Mouse (Mus musculus) retina, postnatal 7 days (tissue): ENCODE measurements around the gene Slc30a10.
A peak's percentile ranks its signal among the peaks of the same experiment; 100 is the strongest.

Experiments used
- DNase-seq: peaks from one replicate; pipeline ENCODE4 v3.0.0-alpha.2; 2012; ENCODE audit warnings: low read depth, low spot score

The Slc30a10 gene

DNA sequence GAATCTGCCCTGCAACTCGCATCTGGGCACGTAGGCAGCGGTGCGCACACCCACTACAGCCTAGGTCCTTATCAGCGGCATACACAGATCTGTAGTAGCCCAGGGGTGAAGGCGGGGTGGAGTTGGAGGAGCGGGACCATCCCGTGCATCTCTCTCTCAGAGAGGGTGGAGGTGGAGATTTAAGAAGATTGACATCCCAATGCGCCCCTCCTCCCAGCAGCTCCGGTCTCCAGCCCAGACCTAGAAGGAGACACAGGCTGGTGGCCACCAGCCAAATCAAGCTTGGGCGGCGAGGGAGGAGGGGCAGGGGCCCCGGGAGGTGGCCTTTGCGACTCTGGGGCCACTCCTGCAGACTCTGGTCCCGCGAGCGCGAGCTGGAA lies at the start of gene Slc30a10:
Gene Slc30a10, plus strand, starts transcription at position 274 of the 380 bp plus-strand sequence.
- DNase-seq, result peak; percentile 30

GRCm38 (mm10) chr1:185405921-185406320 lies 48.7 kb upstream of the Slc30a10 start:
- no peak for DNase-seq

GRCm38 (mm10) chr1:185409831-185410230 lies 44.8 kb upstream of the Slc30a10 start:
- no peak for DNase-seq

DNA sequence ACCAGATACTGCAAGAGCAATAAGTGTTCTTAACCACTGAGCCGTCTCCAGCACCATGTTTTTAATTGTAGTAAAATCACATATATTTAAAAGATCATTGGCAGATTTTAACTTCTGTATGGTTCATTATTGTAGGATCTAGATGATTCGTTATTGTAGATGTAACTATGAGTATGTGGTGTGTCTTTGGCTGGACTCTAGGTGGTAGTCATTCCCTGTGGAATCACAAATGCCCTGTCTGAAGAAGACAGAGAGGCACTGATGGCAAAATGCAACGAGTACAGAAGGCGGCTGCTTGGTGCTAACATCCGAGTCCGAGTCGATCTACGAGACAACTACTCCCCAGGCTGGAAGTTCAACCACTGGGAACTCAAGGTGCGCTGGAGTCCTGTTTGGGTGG lies 36.6 kb upstream of the Slc30a10 start:
- no peak for DNase-seq

DNA sequence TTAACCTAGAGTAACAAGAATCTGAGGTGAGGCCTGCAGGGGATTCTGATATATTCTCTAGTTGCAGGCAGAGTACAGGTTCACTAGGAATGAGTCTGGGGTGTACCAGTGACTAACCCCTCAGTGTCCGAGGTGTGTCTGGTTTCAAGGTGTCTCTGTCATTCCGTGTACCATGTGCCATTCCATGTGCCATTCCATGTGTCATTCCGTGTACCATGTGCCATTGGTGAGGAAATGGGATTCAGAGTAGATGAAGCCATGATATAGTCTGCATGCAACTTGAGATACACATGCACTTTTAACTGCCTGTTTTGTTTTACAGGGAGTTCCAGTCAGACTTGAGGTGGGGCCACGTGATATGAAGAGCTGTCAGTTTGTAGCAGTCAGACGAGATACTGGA lies 34.8 kb upstream of the Slc30a10 start:
- no peak for DNase-seq

DNA sequence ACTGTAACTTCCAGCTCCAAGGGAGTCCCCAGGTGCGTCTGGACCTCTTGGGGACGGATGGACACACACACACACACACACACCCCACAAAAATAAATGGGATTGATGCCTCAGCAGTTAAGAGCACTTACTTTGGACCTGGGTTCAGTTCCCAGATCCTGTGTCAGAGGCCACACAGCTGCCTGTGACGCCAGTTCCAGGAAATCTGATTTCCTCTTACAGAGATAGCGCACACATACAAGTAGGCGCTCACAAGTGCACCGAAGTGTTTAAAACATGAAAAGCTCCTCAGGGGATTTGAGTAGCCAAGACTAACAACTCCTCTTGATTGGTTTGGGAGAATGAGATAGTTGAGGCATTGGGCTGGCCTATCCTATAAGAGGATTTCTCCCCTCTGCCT lies 33.9 kb upstream of the Slc30a10 start:
- no peak for DNase-seq

DNA sequence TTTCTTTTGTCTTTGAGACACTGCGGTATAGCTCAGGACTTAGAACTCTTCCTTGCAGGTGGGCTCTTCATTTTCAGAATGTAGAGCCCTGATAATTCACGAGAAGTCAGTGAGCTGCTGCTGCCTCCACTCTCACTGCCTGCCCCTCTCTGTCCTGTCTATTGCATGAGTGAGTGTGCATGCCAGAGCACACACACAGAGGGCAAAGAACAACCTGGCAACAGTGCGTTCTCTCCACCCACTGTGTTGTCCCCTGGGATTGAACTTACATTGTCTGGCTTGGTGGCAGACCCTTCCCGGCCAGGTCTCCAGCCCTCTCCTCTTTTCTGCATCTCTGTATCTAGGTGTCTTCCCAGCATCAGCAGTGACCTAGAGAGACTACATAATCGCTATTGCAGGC lies 28.1 kb upstream of the Slc30a10 start:
- no peak for DNase-seq

- no peak for DNase-seq
These were observed 24.2 kb upstream of the Slc30a10 start for GRCm38 (mm10) chr1:185430488-185430887.

DNA sequence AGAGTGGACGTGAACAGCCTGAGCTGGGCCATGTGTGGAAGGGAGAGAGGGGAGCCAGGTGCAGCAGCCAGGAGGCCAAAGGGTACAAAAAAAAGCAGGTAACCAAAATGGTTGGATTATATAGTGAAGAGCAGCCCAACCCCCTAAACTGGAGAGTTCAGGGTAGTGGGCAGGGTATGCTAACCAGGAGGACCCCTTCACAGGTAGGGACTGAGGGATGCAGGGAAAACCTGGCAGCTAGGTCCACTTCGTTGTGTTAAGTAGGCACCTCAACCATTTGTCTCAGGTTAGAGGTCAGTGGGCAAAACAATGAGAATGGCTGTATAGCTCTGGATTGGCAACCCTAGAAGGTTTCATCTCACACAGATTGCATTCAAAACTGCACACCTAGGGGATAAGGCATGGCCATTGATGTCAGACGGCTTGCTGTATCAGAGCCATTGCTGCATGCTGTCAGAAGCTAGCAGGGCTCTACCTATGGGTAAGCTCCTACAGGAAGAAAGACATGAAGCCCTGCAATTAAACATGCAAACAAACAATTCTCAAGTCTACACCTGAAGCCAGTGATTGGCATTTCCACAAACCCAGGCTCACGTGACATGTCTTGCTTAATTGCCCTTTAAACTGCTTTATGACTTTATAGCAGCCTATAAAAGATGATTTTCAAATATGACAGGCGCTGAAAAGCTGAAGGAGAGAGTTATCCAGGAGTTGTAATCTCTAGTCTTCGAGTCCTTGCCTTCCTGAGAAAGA lies 23.2 kb upstream of the Slc30a10 start:
- DNase-seq, result no peak

GRCm38 (mm10) chr1:185431998-185432317 lies 22.7 kb upstream of the Slc30a10 start:
- DNase-seq, result no peak

GRCm38 (mm10) chr1:185433112-185433511 lies 21.5 kb upstream of the Slc30a10 start:
- no peak for DNase-seq

DNA sequence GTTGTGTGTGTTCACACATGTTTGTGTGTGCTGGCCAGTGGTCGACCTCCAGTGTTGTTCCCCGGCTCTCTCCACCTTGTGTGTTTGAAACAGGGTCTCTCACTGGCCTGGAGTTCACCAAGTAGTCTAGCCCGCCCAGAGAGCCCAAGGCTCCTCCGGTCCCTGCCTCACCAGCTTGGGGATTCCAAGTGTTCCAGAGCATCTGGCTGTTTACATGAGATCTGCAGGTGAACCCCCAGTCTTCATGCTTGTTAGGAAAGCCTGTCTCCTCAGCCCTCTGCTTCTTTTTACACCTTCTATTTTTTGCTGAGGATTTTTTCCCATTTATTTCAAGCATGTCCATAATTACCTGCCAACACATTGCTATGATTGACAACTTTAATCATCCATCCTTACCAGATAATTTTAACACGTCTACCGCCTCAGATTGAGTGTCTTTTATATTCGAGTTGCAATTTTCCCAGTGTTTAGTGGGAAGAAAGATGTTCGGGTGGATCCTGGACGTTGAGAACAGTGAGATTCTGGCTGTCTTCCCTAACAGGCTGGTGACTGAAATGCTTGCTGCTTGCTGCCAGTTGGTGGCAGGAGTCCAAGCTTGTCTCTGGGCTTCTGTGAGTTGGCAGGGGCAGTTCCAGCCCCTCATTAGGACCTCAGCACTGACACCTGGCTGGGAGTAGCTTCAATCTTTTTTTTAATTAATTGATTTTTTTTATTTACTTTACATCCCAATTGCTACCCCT lies 15.6 kb upstream of the Slc30a10 start:
- DNase-seq, result peak; percentile 43

GRCm38 (mm10) chr1:185441703-185442472 lies 12.8 kb upstream of the Slc30a10 start:
- peak; percentile 32 for DNase-seq

- DNase-seq, result no peak
These were observed 5.7 kb upstream of the Slc30a10 start for GRCm38 (mm10) chr1:185448936-185449335.

GRCm38 (mm10) chr1:185449727-185450126 lies 4.9 kb upstream of the Slc30a10 start:
- DNase-seq, result no peak

DNA sequence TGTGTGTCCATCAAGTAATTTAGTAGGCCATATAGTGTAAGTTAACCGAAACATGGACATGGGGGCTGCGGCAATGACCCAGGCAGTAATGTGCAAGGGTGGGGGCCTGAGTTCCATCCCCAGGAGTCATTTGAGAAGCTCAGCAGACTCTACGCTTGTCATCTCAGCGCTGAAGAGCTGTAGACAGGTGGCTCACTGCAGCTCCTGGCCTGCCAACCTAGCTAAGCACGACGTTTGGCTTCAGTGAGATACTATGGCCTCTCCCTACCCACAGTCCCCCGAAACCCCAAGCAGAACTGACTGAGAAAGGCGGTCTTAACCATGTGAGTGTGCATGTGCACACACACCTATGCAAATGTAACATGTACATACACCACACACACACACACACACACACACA lies 3.6 kb upstream of the Slc30a10 start:
- DNase-seq, result no peak

- no peak for DNase-seq
These were observed 3.2 kb upstream of the Slc30a10 start for GRCm38 (mm10) chr1:185451495-185451894.

GRCm38 (mm10) chr1:185452461-185452860 lies 2.2 kb upstream of the Slc30a10 start:
- DNase-seq, result no peak

DNA sequence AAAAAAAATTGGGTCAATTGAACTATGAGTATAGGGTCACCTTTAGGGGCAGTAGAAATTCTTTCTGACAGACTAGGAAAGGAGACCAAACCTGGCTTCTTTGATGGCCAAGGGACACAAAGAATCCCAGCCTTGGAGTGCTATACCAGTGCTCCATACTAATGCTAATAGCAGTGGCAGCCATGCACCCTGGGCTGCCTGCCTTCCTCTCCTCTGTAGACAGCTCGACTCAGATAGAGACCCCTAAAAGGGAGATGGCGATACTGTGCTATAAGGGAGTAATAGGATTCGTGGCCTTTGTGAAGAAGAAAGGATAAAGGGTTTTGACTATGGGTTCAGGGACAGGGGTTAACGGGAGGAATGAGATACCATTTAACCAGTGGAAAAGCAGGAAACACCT lies 504 bp upstream of the Slc30a10 start:
- DNase-seq, result no peak

DNA sequence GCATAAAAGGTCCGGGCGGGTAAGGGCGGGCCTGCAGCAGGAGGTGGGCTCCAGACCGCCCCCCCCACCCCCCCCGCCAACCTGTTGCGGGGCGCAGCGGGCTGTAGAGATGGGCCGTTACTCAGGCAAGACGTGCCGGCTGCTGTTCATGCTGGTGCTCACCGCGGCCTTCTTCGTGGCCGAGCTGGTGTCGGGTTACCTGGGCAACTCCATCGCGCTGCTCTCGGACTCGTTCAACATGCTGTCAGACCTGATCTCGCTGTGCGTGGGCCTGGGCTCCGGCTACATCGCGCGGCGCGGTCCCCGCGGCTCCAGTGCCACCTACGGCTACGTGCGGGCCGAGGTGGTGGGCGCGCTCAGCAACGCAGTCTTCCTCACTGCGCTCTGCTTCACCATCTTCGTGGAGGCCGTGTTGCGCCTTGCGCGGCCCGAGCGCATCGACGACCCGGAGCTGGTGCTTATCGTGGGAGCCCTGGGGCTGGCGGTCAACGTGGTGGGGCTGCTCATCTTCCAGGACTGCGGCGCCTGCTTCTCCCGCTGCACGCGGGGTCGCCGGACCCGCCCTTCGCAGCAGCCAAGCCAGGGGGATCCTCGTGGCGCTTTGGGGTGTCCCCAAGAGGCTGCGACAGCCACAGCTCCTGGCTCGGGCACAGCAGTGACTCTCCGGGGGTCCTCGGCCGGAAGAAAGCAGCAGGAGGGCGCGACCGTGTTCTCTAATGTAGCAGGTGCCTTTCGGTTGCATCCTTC lies 480 bp downstream of the Slc30a10 start:
- DNase-seq, result peak; percentile 17

GRCm38 (mm10) chr1:185456327-185456726 lies 1.7 kb downstream of the Slc30a10 start:
- no peak for DNase-seq

- no peak for DNase-seq
These were observed 5.4 kb downstream of the Slc30a10 start for GRCm38 (mm10) chr1:185460096-185460495.
